Mouse (Mus musculus) embryonic facial prominence, embryonic 15.5 days (tissue): ENCODE results near the gene Limch1. TPM values are rescaled to one million over a fixed set of nuclear protein-coding genes. Genes with fewer than 3 reads are reported as not detected.

Source experiments
- ATAC-seq: fragments of 200-750 bp; cut with Nextera tagmentation; 2 replicates; pipeline ENCODE4 v1.8.0; 2017; ENCODE audit warnings: low read depth, moderate TSS enrichment; ENCODE audit not compliant: insufficient number of reproducible peaks, low FRiP score, low TSS enrichment
- H3K27ac ChIP-seq: fragments of 300-500 bp; sonication (generic); replicated peaks from 2 replicates; pipeline ENCODE4 v1.5.1; 2015; ENCODE audit warnings: mild to moderate bottlenecking, inconsistent platforms
- H3K27me3 ChIP-seq: fragments of 300-500 bp; sonication (generic); 2 replicates; pipeline ENCODE4 v1.6.1; 2015; ENCODE audit warnings: inconsistent platforms
- H3K36me3 ChIP-seq: fragments of 300-500 bp; sonication (generic); 2 replicates; pipeline ENCODE4 v1.6.1; 2015; ENCODE audit warnings: mild to moderate bottlenecking, inconsistent platforms
- H3K4me1 ChIP-seq: fragments of 300-500 bp; sonication (generic); 2 replicates; pipeline ENCODE4 v1.6.1; 2015; ENCODE audit warnings: inconsistent platforms
- H3K4me2 ChIP-seq: fragments of 300-500 bp; sonication (generic); replicated peaks from 2 replicates; pipeline ENCODE4 v1.6.1; 2015; ENCODE audit warnings: mild to moderate bottlenecking, inconsistent platforms
- H3K4me3 ChIP-seq: fragments of 300-500 bp; sonication (generic); replicated peaks from 2 replicates; pipeline ENCODE4 v1.5.1; 2015; ENCODE audit warnings: mild to moderate bottlenecking, inconsistent platforms
- H3K9ac ChIP-seq: fragments of 300-500 bp; sonication (generic); 2 replicates; pipeline ENCODE4 v1.6.1; 2015; ENCODE audit warnings: inconsistent platforms
- H3K9me3 ChIP-seq: fragments of 300-500 bp; sonication (generic); replicated peaks from 2 replicates; pipeline ENCODE4 v1.6.1; 2016; ENCODE audit warnings: inconsistent platforms
- WGBS: fragments of 180-500 bp; shearing (Covaris S2); methylation state at CpG from one replicate; pipeline ENCODE4 v1.1.7; 2015; 5-methylcytosine and 5-hydroxymethylcytosine counted together
- polyA plus RNA-seq: library from polyadenylated mRNA; unstranded; fragments of >200 nt; fragmentation: Nextera tagmentation; extraction: Ambion mirVana; gene quantifications from 2 replicates; pipeline ENCODE4 v1.2.1, GENCODE M21; 2015

Limch1 gene
- polyA plus RNA-seq, 1 experiment from 2014 or later = 85.9 TPM

- peak overlapping the region; percentile 79 for H3K4me2 ChIP-seq
- peaks cover 6% of the 10 kb centered on the region; the same call in 1 of the 2 replicates for H3K27me3 ChIP-seq
- no peak for ATAC-seq
- peak overlapping the region; percentile 26; the same call in 1 of the 2 replicates for H3K9ac ChIP-seq
- H3K4me3 ChIP-seq = peak overlapping the region; percentile 61
- H3K27ac ChIP-seq = no peak overlapping the region
- no peaks in the 10 kb centered on the region for H3K36me3 ChIP-seq
- WGBS = 5% methylated on average over 11 of the region's 11 CpGs
- H3K9me3 ChIP-seq = no peaks in the 10 kb centered on the region
- H3K4me1 ChIP-seq = peaks cover 31% of the 10 kb centered on the region
Observed at GRCm38 (mm10) chr5:66746761-66747160, 1.1 kb downstream of the Limch1 start.

- H3K27me3 ChIP-seq = peaks cover 6% of the 10 kb centered on the region; the same call in 1 of the 2 replicates
- peaks cover 32% of the 10 kb centered on the region for H3K4me1 ChIP-seq
- H3K4me3 ChIP-seq = peak overlapping the region; percentile 2
- H3K36me3 ChIP-seq = no peaks in the 10 kb centered on the region
- WGBS = 26% methylated on average over 10 of the region's 10 CpGs
- no peak overlapping the region for H3K27ac ChIP-seq
- ATAC-seq = no peak
- no peaks in the 10 kb centered on the region for H3K9me3 ChIP-seq
- H3K9ac ChIP-seq = no peak overlapping the region
- H3K4me2 ChIP-seq = peak overlapping the region; percentile 23
Observed at GRCm38 (mm10) chr5:66747761-66748430, 2.3 kb downstream of the Limch1 start.

- ATAC-seq = no peak
- peaks cover 6% of the 10 kb centered on the region; the same call in 1 of the 2 replicates for H3K27me3 ChIP-seq
- H3K27ac ChIP-seq = peak overlapping the region; percentile 52
- WGBS = 42% methylated on average over 5 of the region's 5 CpGs
- no peaks in the 10 kb centered on the region for H3K36me3 ChIP-seq
- H3K9ac ChIP-seq = no peak overlapping the region
- peak overlapping the region; percentile 23; the same call in 1 of the 2 replicates for H3K4me2 ChIP-seq
- peaks cover 32% of the 10 kb centered on the region for H3K4me1 ChIP-seq
- H3K4me3 ChIP-seq = no peak overlapping the region
- no peaks in the 10 kb centered on the region for H3K9me3 ChIP-seq
Observed at GRCm38 (mm10) chr5:66748448-66749115, 3.0 kb downstream of the Limch1 start.

GRCm38 (mm10) chr5:66750641-66751040 is 5.0 kb downstream of the Limch1 start:
- Histone ChIP-seq H3K36me3 (no peaks in the 10 kb centered on the region), H3K27me3 (peaks cover 6% of the 10 kb centered on the region; the same call in 1 of the 2 replicates), H3K4me2 (no peak overlapping the region), H3K4me3 (no peak overlapping the region), H3K9me3 (no peaks in the 10 kb centered on the region), H3K9ac (no peak overlapping the region), H3K4me1 (peaks cover 29% of the 10 kb centered on the region), H3K27ac (no peak overlapping the region)
- no peak for ATAC-seq
- WGBS = 49% methylated on average over 7 of the region's 7 CpGs

GRCm38 (mm10) chr5:66751332-66751980 is 5.8 kb downstream of the Limch1 start:
- no peak overlapping the region for H3K4me2 ChIP-seq
- no peak for ATAC-seq
- H3K4me3 ChIP-seq = no peak overlapping the region
- peaks cover 34% of the 10 kb centered on the region for H3K4me1 ChIP-seq
- WGBS = 36% methylated on average over 3 of the region's 3 CpGs
- no peak overlapping the region for H3K27ac ChIP-seq
- H3K9me3 ChIP-seq = no peaks in the 10 kb centered on the region
- no peak overlapping the region for H3K9ac ChIP-seq
- no peaks in the 10 kb centered on the region for H3K36me3 ChIP-seq
- H3K27me3 ChIP-seq = peaks cover 5% of the 10 kb centered on the region; the same call in 1 of the 2 replicates

- H3K9ac ChIP-seq = no peak overlapping the region
- no peaks in the 10 kb centered on the region for H3K27me3 ChIP-seq
- no peak overlapping the region for H3K27ac ChIP-seq
- peaks cover 26% of the 10 kb centered on the region for H3K4me1 ChIP-seq
- 84% methylated on average over 9 of the region's 9 CpGs for WGBS
- H3K4me2 ChIP-seq = no peak overlapping the region
- H3K9me3 ChIP-seq = no peaks in the 10 kb centered on the region
- no peak for ATAC-seq
- no peaks in the 10 kb centered on the region for H3K36me3 ChIP-seq
- no peak overlapping the region for H3K4me3 ChIP-seq
Observed at GRCm38 (mm10) chr5:66753620-66754019, 8.0 kb downstream of the Limch1 start.

- no peak for ATAC-seq
- H3K27ac ChIP-seq = no peak overlapping the region
- H3K27me3 ChIP-seq = no peaks in the 10 kb centered on the region
- H3K4me1 ChIP-seq = 0 out of 2 replicates have a peak, but pooled peaks cover 16% of the 10 kb centered on the region
- no peaks in the 10 kb centered on the region for H3K36me3 ChIP-seq
- no peak overlapping the region for H3K4me3 ChIP-seq
- 54% methylated on average over 10 of the region's 10 CpGs for WGBS
- H3K9ac ChIP-seq = no peak overlapping the region
- no peaks in the 10 kb centered on the region for H3K9me3 ChIP-seq
- H3K4me2 ChIP-seq = no peak overlapping the region
Observed at GRCm38 (mm10) chr5:66756821-66757705, 11.4 kb downstream of the Limch1 start.

GRCm38 (mm10) chr5:66757706-66758237 is 12.1 kb downstream of the Limch1 start:
- no peak overlapping the region for H3K9ac ChIP-seq
- no peak overlapping the region for H3K4me3 ChIP-seq
- H3K4me2 ChIP-seq = no peak overlapping the region
- no peaks in the 10 kb centered on the region for H3K9me3 ChIP-seq
- no peaks in the 10 kb centered on the region for H3K36me3 ChIP-seq
- no peak overlapping the region for H3K27ac ChIP-seq
- WGBS = 64% methylated on average over 2 of the region's 2 CpGs
- H3K4me1 ChIP-seq = 0 out of 2 replicates have a peak, but pooled peaks cover 16% of the 10 kb centered on the region
- no peaks in the 10 kb centered on the region for H3K27me3 ChIP-seq
- ATAC-seq = no peak

- Histone ChIP-seq H3K4me3 (no peak overlapping the region), H3K9ac (no peak overlapping the region), H3K27me3 (no peaks in the 10 kb centered on the region), H3K4me1 (0 out of 2 replicates have a peak, but pooled peaks cover 16% of the 10 kb centered on the region), H3K36me3 (no peaks in the 10 kb centered on the region), H3K9me3 (no peaks in the 10 kb centered on the region), H3K27ac (no peak overlapping the region), H3K4me2 (no peak overlapping the region)
- WGBS = 84% methylated on average over 2 of the region's 2 CpGs
- ATAC-seq = no peak
Observed at GRCm38 (mm10) chr5:66759354-66759753, 13.7 kb downstream of the Limch1 start.

- Histone ChIP-seq H3K27ac (no peak overlapping the region), H3K27me3 (no peaks in the 10 kb centered on the region), H3K9ac (no peak overlapping the region), H3K4me1 (0 out of 2 replicates have a peak, but pooled peaks cover 14% of the 10 kb centered on the region), H3K4me2 (no peak overlapping the region), H3K36me3 (no peaks in the 10 kb centered on the region), H3K4me3 (no peak overlapping the region), H3K9me3 (no peaks in the 10 kb centered on the region)
- ATAC-seq = no peak
- WGBS = 83% methylated on average over 10 of the region's 10 CpGs
Observed at GRCm38 (mm10) chr5:66760747-66761146, 15.1 kb downstream of the Limch1 start.
